Mouse (Mus musculus): ENCODE data around the gene Grik4. TPM values are rescaled to one million over a fixed set of nuclear protein-coding genes. Genes with fewer than 3 reads are reported as not detected.

The Grik4 gene
- total and polyA plus RNA-seq, 2 experiments from 2014 or later: 9.5 to 17.2 TPM

GRCm38 (mm10) chr9:42469323-42469722 lies 475.0 kb downstream of the Grik4 start:
- ATAC-seq (ENCODE audit: low FRiP score): no peak
- Histone ChIP-seq H3K27me3 (ENCODE audit: insufficient read depth, low read length) (no peaks in the 10 kb centered on the region), H3K9ac (replicated peaks; ENCODE audit: low read length, poor library complexity, severe bottlenecking) (no peak overlapping the region), H3K27ac (ENCODE audit: low read depth, low read length) (no peak overlapping the region), H3K4me3 (ENCODE audit: low read depth, low read length) (no peak overlapping the region), H3K4me1 (ENCODE audit: insufficient read depth, low read length) (peaks cover 7% of the 10 kb centered on the region), H3K9me3 (ENCODE audit: low read length) (no peaks in the 10 kb centered on the region), H3K36me3 (ENCODE audit: insufficient read depth, low read length) (0 out of 2 replicates have a peak, but pooled peaks cover 4% of the 10 kb centered on the region), H3K4me2 (ENCODE audit: low read depth, low read length, poor library complexity, severe bottlenecking) (no peak overlapping the region)
- DNase-seq (ENCODE audit: low spot score): no peak
- TF ChIP-seq CTCF (IDR thresholded peaks at IDR 0.05): no peak
- 95% methylated on average over 15 of the region's 15 CpGs for WGBS

- no peak overlapping the region for H3K4me3 ChIP-seq (ENCODE audit: low read depth, low read length)
- H3K9me3 ChIP-seq (ENCODE audit: low read length): no peaks in the 10 kb centered on the region
- TF ChIP-seq CTCF (IDR thresholded peaks at IDR 0.05): no peak
- no peak overlapping the region for H3K9ac ChIP-seq (replicated peaks; ENCODE audit: low read length, poor library complexity, severe bottlenecking)
- no peaks in the 10 kb centered on the region for H3K27me3 ChIP-seq (ENCODE audit: insufficient read depth, low read length)
- no peak overlapping the region for H3K27ac ChIP-seq (ENCODE audit: low read depth, low read length)
- ATAC-seq (ENCODE audit: low FRiP score) (no peak), DNase-seq (ENCODE audit: low spot score) (no peak)
- 0 out of 2 replicates have a peak, but pooled peaks cover 4% of the 10 kb centered on the region for H3K36me3 ChIP-seq (ENCODE audit: insufficient read depth, low read length)
- no peak overlapping the region for H3K4me2 ChIP-seq (ENCODE audit: low read depth, low read length, poor library complexity, severe bottlenecking)
- peaks cover 7% of the 10 kb centered on the region for H3K4me1 ChIP-seq (ENCODE audit: insufficient read depth, low read length)
- 97% methylated on average over 5 of the region's 5 CpGs for WGBS
Measured at GRCm38 (mm10) chr9:42468360-42468759, 475.9 kb downstream of the Grik4 start.

Small RNA genes lying within 50 kb of the gene (microRNA-seq; reads per million reads assigned to microRNA genes)
- not detected for gene Gm27509 (ENCODE audit: borderline number of aligned reads)

Other genes starting within 250 kb of the Grik4 start
- 97.1 and 134 TPM in 2 replicates for gene Arhgef12, start 162.7 kb upstream of the Grik4 start, total RNA-seq (2014; rRNA removed)
- 13.5 and 17.0 TPM in 2 replicates for gene Arhgef12, start 162.7 kb upstream of the Grik4 start, polyA plus RNA-seq (2015; fragmentation: Nextera tagmentation; extraction: Ambion mirVana)
- 4.9 and 5.1 TPM in 2 replicates for gene Tmem136, start 172.1 kb upstream of the Grik4 start, total RNA-seq (2014; rRNA removed)
- 7.8 and 8.0 TPM in 2 replicates for gene Tmem136, start 172.1 kb upstream of the Grik4 start, polyA plus RNA-seq (2015; fragmentation: Nextera tagmentation; extraction: Ambion mirVana)